Mouse (Mus musculus): ENCODE data around the gene Xirp1. TPM values are rescaled to one million over a fixed set of nuclear protein-coding genes. Genes with fewer than 3 reads are reported as not detected.

Gene Xirp1
- total RNA-seq, 2 experiments from 2014 or later: 0.06 TPM; not detected in 1

DNA sequence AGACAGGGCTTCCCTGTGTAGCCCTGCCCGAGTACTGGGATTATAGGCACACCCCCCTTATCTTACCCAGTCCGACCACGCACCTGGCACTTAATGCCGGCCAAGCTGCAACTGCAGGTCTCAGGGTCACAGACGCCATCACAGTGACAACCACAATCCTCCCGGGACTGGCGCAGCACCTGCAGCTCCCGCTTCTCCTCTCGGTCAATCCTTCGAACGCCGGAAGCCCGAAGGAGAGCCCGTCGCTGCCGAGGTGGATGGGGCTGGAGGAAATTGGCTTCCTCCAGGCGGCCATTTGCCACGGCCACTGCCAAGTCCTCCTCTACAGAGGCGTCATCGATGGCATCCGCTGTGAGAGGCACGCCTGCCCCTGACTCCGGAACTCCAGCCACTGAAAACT, 50.1 kb downstream of the Xirp1 start:
- peak; percentile 59 for DNase-seq
- intact Hi-C loops (cut with DNase I): no loop called here

GRCm38 (mm10) chr9:119972582-119972981, 50.8 kb downstream of the Xirp1 start:
- DNase-seq: peak; percentile 82
- intact Hi-C loops (cut with DNase I): no loop called here

DNA sequence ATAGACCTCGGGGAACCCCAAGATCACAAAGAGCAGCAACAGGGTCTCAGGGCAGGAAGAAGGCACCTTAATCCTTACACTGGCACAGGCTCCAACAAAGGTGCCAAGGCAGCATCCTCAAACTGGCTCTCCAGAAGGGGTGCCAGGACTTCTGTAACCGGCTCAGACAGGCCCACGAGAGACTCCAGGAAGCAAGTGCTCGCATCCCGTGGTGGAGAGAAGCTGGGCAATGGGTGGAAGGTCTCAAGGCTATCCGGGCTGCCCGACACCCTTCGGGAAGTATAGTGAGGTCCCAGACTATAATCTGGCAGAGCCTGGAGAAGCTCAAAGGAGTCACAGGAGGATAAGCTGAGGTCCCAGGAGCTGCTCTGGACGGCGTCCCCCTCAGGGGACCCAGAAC, 51.2 kb downstream of the Xirp1 start:
- DNase-seq: peak; percentile 12
- intact Hi-C loops (cut with DNase I): no loop called here

DNA sequence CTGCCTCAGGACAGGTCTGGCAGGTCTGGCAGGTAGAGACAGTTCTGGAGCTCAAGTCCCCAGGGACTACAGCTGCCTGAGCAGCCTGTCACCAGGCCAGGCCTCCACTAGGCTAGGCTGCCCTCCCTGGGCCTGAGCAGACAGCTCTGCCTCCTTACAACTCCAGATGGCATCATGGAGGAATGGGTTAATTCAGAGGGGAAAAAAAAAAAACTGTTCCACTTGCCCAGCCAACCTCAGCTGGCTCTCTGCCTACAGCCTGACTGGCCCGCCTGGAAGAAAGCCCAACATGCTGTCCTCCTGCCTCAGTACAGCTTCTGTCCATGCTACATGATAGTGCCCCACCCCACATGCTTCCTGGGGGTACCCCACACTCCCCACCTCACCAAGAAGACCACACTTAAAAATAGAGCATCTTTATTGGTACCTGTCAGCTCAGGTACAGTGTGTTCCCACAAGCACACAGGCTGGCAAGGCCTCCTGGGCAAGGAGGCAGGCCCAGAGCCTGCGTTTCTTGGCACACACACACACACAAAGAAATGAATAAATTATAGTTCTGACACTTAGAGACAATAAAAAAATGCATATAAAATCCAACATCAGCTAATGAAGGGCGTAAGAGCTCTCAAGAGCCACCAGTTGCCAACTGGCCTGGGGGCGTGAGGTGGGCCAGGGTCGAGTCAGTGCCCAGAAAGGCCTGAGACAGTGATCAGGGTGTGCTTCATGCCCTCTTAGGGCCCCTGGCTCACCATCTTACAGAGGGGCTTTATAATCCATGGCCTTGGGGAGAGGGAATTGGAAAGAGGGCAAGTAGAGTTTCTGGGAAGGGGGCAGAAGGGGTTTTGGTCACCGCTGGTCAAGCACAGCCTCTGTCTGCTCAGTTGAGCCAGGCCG, 52.4 kb downstream of the Xirp1 start:
- DNase-seq: peak; percentile 93
- intact Hi-C loops (cut with DNase I): no loop called here

GRCm38 (mm10) chr9:119970221-119970620, 53.2 kb downstream of the Xirp1 start:
- intact Hi-C loops (cut with DNase I): no loop called here
- DNase-seq: peak; percentile 60

DNA sequence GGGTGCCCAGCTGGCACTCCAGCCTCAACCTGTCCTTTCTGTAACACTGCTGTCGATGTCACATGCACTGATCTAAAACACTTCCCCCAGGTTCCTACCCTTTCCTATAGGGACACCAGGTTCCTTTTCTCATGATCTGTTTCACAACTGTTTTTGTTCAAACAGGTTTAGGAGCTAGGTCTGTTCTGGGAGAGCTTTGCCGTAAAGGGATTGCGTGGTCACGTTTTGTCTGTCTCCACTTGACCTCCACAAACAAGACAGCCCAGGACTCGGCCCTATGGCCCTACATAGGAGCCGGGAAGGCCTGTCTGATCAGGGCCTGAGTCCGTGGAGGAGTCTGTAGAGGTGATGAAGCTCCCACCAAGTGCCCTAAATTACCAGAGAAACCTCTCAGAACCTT, 53.6 kb downstream of the Xirp1 start:
- intact Hi-C loops (cut with DNase I): no loop called here
- DNase-seq: no peak

- DNase-seq: peak; percentile 21
- intact Hi-C loops (cut with DNase I): no loop called here
These were observed 57.0 kb downstream of the Xirp1 start for GRCm38 (mm10) chr9:119966221-119966910.

- peak; percentile 32 for DNase-seq
- intact Hi-C loops (cut with DNase I): no loop called here
These were observed 58.2 kb downstream of the Xirp1 start for GRCm38 (mm10) chr9:119965186-119965585.

DNA sequence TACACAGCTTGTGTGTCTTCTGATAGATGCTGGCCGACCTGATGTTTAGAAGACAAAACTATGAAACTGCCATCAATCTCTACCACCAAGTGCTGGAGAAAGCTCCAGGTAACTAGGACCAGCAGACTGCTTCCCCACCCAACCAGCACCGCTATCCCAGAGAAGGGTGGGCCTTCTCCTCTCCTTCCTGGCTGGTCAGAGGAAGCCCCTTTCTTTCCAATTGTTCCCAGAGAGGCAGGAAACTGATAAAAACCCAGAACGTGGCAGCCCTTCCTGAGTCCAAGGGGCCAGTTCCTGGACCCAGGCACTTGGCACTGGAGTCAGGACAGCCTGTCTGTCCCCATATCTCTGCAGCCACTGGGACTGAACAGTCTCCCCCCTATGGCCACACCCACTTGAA, 59.2 kb downstream of the Xirp1 start:
- intact Hi-C loops (cut with DNase I): no loop called here

More for the DNA sequence above, 59.2 kb downstream of the Xirp1 start:
- no peak for DNase-seq

Other genes with a start within 250 kb of the Xirp1 start
- gene Scn11a, start 198.1 kb downstream of the Xirp1 start, total RNA-seq (2021): under 1 TPM; 0.24 to 0.38 TPM
- gene Wdr48, start 128.7 kb downstream of the Xirp1 start, total RNA-seq (2021): 10 to 100 TPM; 76.4 to 80.4 TPM
- 10 to 100 TPM; 20.2 to 22.8 TPM for gene Gorasp1, start 86.0 kb downstream of the Xirp1 start, total RNA-seq (2021)
- 1 to 10 TPM; 1.4 to 1.5 TPM for gene Ttc21a, start 86.0 kb downstream of the Xirp1 start, total RNA-seq (2021)
- gene Csrnp1, start 38.9 kb downstream of the Xirp1 start, total RNA-seq (2021): 1 to 10 TPM; 2.9 to 3.7 TPM
- gene Cx3cr1, start 46.3 kb upstream of the Xirp1 start, total RNA-seq (2021): 10 to 100 TPM in 1 of 2 experiments, 1 to 10 TPM in 1; 9.7 to 11.2 TPM
- not detected for gene Ccr8, start 68.5 kb upstream of the Xirp1 start, total RNA-seq (2021)
- gene Slc25a38, start 86.8 kb upstream of the Xirp1 start, total RNA-seq (2021): 10 to 100 TPM; 24.7 to 27.1 TPM
- gene Rpsa, start 104.1 kb upstream of the Xirp1 start, total RNA-seq (2021): 1,000 to 10,000 TPM in 1 of 2 experiments, 100 to 1,000 TPM in 1; 996 to 1,006 TPM
- under 1 TPM; 0.16 to 0.20 TPM for gene Mobp, start 126.1 kb upstream of the Xirp1 start, total RNA-seq (2021)

All from left cerebral cortex, postnatal 4 days (tissue).